Mouse (Mus musculus): Measurements from ENCODE around the gene Gpr160. TPM values are rescaled to one million over a fixed set of nuclear protein-coding genes. Genes with fewer than 3 reads are reported as not detected.

Gpr160 gene
- total and polyA plus RNA-seq, 3 experiments, result 0.17 TPM; not detected in 2

DNA sequence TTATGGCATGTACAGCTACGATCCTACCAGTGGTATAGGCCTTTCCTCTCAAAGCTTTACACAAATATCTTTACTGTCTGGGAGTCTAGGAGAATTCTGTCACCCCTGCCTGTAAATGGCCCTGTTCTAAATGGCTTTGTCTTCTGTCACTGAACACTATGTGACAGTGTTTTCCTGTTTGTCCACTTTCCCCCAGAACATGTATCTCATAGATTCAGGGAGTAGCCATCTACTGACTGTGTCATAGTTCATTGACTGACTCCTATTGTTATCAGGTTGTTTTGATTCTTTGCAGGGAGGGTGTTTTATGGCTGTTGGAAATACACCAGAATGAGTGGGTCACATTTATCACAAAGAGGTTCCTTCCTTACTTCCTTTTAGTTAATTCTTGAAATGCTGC lies 14.2 kb downstream of the Gpr160 start:
- Histone ChIP-seq H3K27ac (ENCODE audit: control insufficient read depth, low read depth, low read length) (no peak overlapping the region), H3K27me3 (ENCODE audit: control insufficient read depth in 1 of 2, insufficient read depth in 2 of 2, low read length in 2 of 2) (no peaks in the 10 kb centered on the region), H3K4me3 (ENCODE audit: control insufficient read depth in 1 of 2, insufficient read depth in 1 of 2, low read depth in 2 of 2, low read length in 2 of 2) (no peak overlapping the region), H3K9me3 (replicated peaks; ENCODE audit: insufficient read depth, low read length) (no peaks in the 10 kb centered on the region), H3K4me1 (ENCODE audit: control insufficient read depth in 1 of 2, insufficient read depth in 2 of 2, low read length in 2 of 2) (no peaks in the 10 kb centered on the region), H3K9ac (ENCODE audit: control insufficient read depth, low read depth, low read length, poor library complexity, severe bottlenecking) (no peak overlapping the region), H3K79me2 (ENCODE audit: control insufficient read depth, insufficient read depth, low read length, poor library complexity) (no peaks in the 10 kb centered on the region), H3K36me3 (ENCODE audit: control insufficient read depth in 1 of 2, insufficient read depth in 2 of 2, low read length in 2 of 2) (no peaks in the 10 kb centered on the region)
- DNase-seq (ENCODE audit: low read depth, low spot score), result no peak
- TF ChIP-seq TBP (IDR thresholded peaks at IDR 0.05; ENCODE audit: low read depth, low read length) (no peak), UBTF (IDR thresholded peaks at IDR 0.05; ENCODE audit: borderline replicate concordance, insufficient read depth, low read depth, low read length) (no peak), SIN3A (IDR thresholded peaks at IDR 0.05; ENCODE audit: low read length) (no peak), JUND (IDR thresholded peaks at IDR 0.05; ENCODE audit: low read depth, low read length) (no peak), USF2 (IDR thresholded peaks at IDR 0.05; ENCODE audit: borderline replicate concordance in 1 of 2, insufficient read depth in 1 of 2, low read depth in 1 of 2, low read length in 2 of 2) (no peak), BHLHE40 (IDR thresholded peaks at IDR 0.05; ENCODE audit: borderline replicate concordance, low read depth, low read length) (no peak), MYC (IDR thresholded peaks at IDR 0.05; ENCODE audit: low read depth, low read length) (no peak), MAZ (IDR thresholded peaks at IDR 0.05; ENCODE audit: low read depth, low read length) (no peak), ZC3H11A (IDR thresholded peaks at IDR 0.05; ENCODE audit: low read depth, low read length) (no peak), POLR2AphosphoS5 (IDR thresholded peaks at IDR 0.05; ENCODE audit: borderline replicate concordance, low read depth, low read length) (no peak), USF1 (IDR thresholded peaks at IDR 0.05; ENCODE audit: low read depth, low read length) (no peak), ZNF384 (IDR thresholded peaks at IDR 0.05; ENCODE audit: low read depth, low read length) (no peak), CHD2 (IDR thresholded peaks at IDR 0.05; ENCODE audit: low read length) (no peak), POLR2A (IDR thresholded peaks at IDR 0.05; ENCODE audit: control insufficient read depth in 1 of 2, insufficient read depth in 1 of 2, low read depth in 1 of 2, low read length in 2 of 2, poor library complexity in 1 of 2) (no peak), ZKSCAN1 (IDR thresholded peaks at IDR 0.05; ENCODE audit: low read depth, low read length) (no peak), MXI1 (IDR thresholded peaks at IDR 0.05; ENCODE audit: low read depth, low read length) (no peak)

DNA sequence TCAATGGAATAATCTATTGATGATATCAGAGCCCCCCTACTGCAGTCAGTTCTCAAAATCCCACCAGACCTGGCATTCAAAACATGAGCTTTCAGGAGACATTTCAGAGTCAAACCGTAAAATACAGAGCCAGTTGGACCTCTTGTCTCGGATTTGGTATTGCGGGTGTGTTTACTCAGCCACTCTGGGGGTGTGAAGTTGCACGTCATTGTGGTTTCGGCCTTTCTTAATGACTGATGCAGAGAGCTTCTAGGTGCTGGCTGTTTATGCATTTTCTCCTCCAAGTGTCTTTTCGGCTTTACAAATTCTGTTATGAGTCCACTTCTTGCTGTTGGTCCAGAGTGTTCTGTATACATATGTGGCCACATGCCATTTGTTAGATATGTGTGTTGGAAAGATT lies 21.0 kb downstream of the Gpr160 start:
- no peak for TF ChIP-seq GABPA (IDR thresholded peaks at IDR 0.05; ENCODE audit: low read depth, low read length)
- no peak for TF ChIP-seq GATA1 (IDR thresholded peaks at IDR 0.05; ENCODE audit: low read depth, low read length)
- TF ChIP-seq E2F4 (IDR thresholded peaks at IDR 0.05; ENCODE audit: borderline replicate concordance, low read depth, low read length), result no peak
- TF ChIP-seq RCOR1 (IDR thresholded peaks at IDR 0.05; ENCODE audit: low read depth, low read length), result no peak
- no peak for TF ChIP-seq USF1 (IDR thresholded peaks at IDR 0.05; ENCODE audit: low read depth, low read length)
- no peak for TF ChIP-seq MXI1 (IDR thresholded peaks at IDR 0.05; ENCODE audit: low read depth, low read length)
- no peak for TF ChIP-seq MYC (IDR thresholded peaks at IDR 0.05; ENCODE audit: low read depth, low read length)
- no peak for TF ChIP-seq JUND (IDR thresholded peaks at IDR 0.05; ENCODE audit: low read depth, low read length)
- no peak for TF ChIP-seq RAD21 (IDR thresholded peaks at IDR 0.05; ENCODE audit: low read depth, low read length)
- no peak for TF ChIP-seq MAFK (IDR thresholded peaks at IDR 0.05; ENCODE audit: borderline replicate concordance, low read depth, low read length)
- no peak for TF ChIP-seq KAT2A (conservative IDR thresholded peaks at IDR 0.05; ENCODE audit: low read depth, low read length)
- no peak for TF ChIP-seq USF2 (IDR thresholded peaks at IDR 0.05; ENCODE audit: borderline replicate concordance in 1 of 2, insufficient read depth in 1 of 2, low read depth in 1 of 2, low read length in 2 of 2)
- TF ChIP-seq MEF2A (IDR thresholded peaks at IDR 0.05; ENCODE audit: extremely low read depth, insufficient replicate concordance, low read depth, low read length, poor library complexity, severe bottlenecking), result no peak
- TF ChIP-seq ETS1 (IDR thresholded peaks at IDR 0.05; ENCODE audit: low read depth, low read length), result no peak
- TF ChIP-seq UBTF (IDR thresholded peaks at IDR 0.05; ENCODE audit: borderline replicate concordance, insufficient read depth, low read depth, low read length), result no peak
- TF ChIP-seq POLR2A (IDR thresholded peaks at IDR 0.05; ENCODE audit: control insufficient read depth in 1 of 2, insufficient read depth in 1 of 2, low read depth in 1 of 2, low read length in 2 of 2, poor library complexity in 1 of 2), result no peak
- no peak for DNase-seq (ENCODE audit: low read depth, low spot score)
- no peaks in the 10 kb centered on the region for H3K9me3 ChIP-seq (replicated peaks; ENCODE audit: insufficient read depth, low read length)
- no peaks in the 10 kb centered on the region; a peak in 1 of 4 replicates for H3K27me3 ChIP-seq (ENCODE audit: control insufficient read depth in 1 of 2, insufficient read depth in 2 of 2, low read length in 2 of 2)
- no peak overlapping the region for H3K4me3 ChIP-seq (ENCODE audit: control insufficient read depth in 1 of 2, insufficient read depth in 1 of 2, low read depth in 2 of 2, low read length in 2 of 2)
- no peak overlapping the region for H3K9ac ChIP-seq (ENCODE audit: control insufficient read depth, low read depth, low read length, poor library complexity, severe bottlenecking)
- no peak overlapping the region for H3K27ac ChIP-seq (ENCODE audit: control insufficient read depth, low read depth, low read length)
- no peaks in the 10 kb centered on the region for H3K36me3 ChIP-seq (ENCODE audit: control insufficient read depth in 1 of 2, insufficient read depth in 2 of 2, low read length in 2 of 2)
- no peaks in the 10 kb centered on the region for H3K79me2 ChIP-seq (ENCODE audit: control insufficient read depth, insufficient read depth, low read length, poor library complexity)
- H3K4me1 ChIP-seq (ENCODE audit: control insufficient read depth in 1 of 2, insufficient read depth in 2 of 2, low read length in 2 of 2), result no peaks in the 10 kb centered on the region
